Mouse (Mus musculus): ENCODE data around the gene Zscan10.

DNA sequence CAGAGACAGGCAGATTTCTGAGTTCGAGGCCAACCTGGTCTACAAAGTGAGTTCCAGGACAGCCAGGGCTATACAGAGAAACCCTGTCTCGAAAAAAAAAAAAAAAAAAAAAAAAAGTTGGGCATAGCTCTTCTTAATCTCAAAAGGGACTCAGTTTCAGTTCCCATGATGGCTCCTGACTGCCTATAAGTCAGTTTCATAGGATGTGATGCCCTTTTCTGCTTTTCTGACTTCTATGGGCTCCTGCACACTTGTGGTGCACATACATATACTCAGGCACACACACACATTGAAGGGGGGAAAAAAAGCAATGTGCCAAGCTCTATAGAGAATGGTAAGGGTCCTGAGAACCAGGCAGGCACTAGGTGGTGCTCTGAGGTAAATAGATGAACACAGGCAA is 52.7 kb downstream of the Zscan10 start:
- TF ChIP-seq CTCF (IDR thresholded peaks at IDR 0.05; ENCODE audit: low read depth) (no peak), EP300 (IDR thresholded peaks at IDR 0.05; ENCODE audit: low read depth) (no peak)

Data from liver, postnatal 0 days (tissue).